Mouse (Mus musculus) heart, postnatal 0 days (tissue): ENCODE measurements around the gene Mtmr14. TPM values are rescaled to one million over a fixed set of nuclear protein-coding genes. Genes with fewer than 3 reads are reported as not detected.

Experiments used
- ATAC-seq: fragments of 200-750 bp; cut with Nextera tagmentation; 2 replicates; pipeline ENCODE4 v1.8.0; 2017; ENCODE audit warnings: low read depth, moderate number of reproducible peaks, moderate library complexity; ENCODE audit not compliant: insufficient read depth
- DNase-seq: peaks from one replicate; pipeline ENCODE4 v3.0.0-alpha.2; 2016; ENCODE audit warnings: low spot score
- H3K27ac ChIP-seq: fragments of 300-500 bp; sonication (generic); 2 replicates; pipeline ENCODE4 v1.5.1; 2014; ENCODE audit warnings: low read depth, mild to moderate bottlenecking
- H3K27me3 ChIP-seq: fragments of 300-500 bp; sonication (generic); 2 replicates; pipeline ENCODE4 v1.6.1; 2014; ENCODE audit warnings: low read length, mixed read lengths; ENCODE audit not compliant: control insufficient read depth, insufficient read depth
- H3K36me3 ChIP-seq: fragments of 300-500 bp; sonication (generic); replicated peaks from 2 replicates; pipeline ENCODE4 v1.6.1; 2014; ENCODE audit warnings: low read length, mixed read lengths; ENCODE audit not compliant: control insufficient read depth, insufficient read depth
- H3K4me1 ChIP-seq: fragments of 300-500 bp; sonication (generic); 2 replicates; pipeline ENCODE4 v1.6.1; 2014; ENCODE audit warnings: antibody characterized with exemption; ENCODE audit not compliant: control insufficient read depth, insufficient read depth
- H3K4me2 ChIP-seq: fragments of 300-500 bp; sonication (generic); 2 replicates; pipeline ENCODE4 v1.6.1; 2014; ENCODE audit warnings: low read depth, mild to moderate bottlenecking, low read length, moderate library complexity
- H3K4me3 ChIP-seq: fragments of 300-500 bp; sonication (generic); 2 replicates; pipeline ENCODE4 v1.5.1; 2014; ENCODE audit warnings: low read depth, low read length
- H3K9ac ChIP-seq: fragments of 300-500 bp; sonication (generic); replicated peaks from 2 replicates; pipeline ENCODE4 v1.6.1; 2014; ENCODE audit warnings: low read depth, low read length, mixed read lengths
- H3K9me3 ChIP-seq: fragments of 300-500 bp; sonication (generic); replicated peaks from 2 replicates; pipeline ENCODE4 v1.6.1; 2016; ENCODE audit warnings: low read length; ENCODE audit not compliant: control insufficient read depth
- CTCF ChIP-seq: IDR thresholded peaks from 2 replicates; pipeline ENCODE4 v1.5.1; 2016; ENCODE audit warnings: antibody characterized with exemption, control low read depth, low read depth
- EP300 ChIP-seq: IDR thresholded peaks from 2 replicates; pipeline ENCODE4 v1.6.1; 2016; ENCODE audit warnings: antibody characterized with exemption, low read depth
- WGBS: fragments of 180-500 bp; shearing (Covaris S2); extraction: QIAGEN DNeasy Blood & Tissue Kit; methylation state at CpG from one replicate; pipeline ENCODE4 v1.1.7; 2014; 5-methylcytosine and 5-hydroxymethylcytosine counted together
- polyA plus RNA-seq: library from polyadenylated mRNA; unstranded; fragments of >200 nt; fragmentation: Nextera tagmentation; extraction: Ambion mirVana; gene quantifications from 2 replicates; pipeline ENCODE4 v1.2.1, GENCODE M21; 2015
- total RNA-seq: library from RNA; depleted of rRNA; stranded (reverse); fragments of >200 nt; gene quantifications from 2 replicates; pipeline ENCODE4 v1.2.3, GENCODE M21; 2014; ENCODE audit warnings: low replicate concordance

Mtmr14 gene
- total and polyA plus RNA-seq, 2 experiments from 2014 or later, result 14.3 to 26.9 TPM

- DNase-seq (no peak), ATAC-seq (no peak)
- Histone ChIP-seq H3K4me2 (no peak overlapping the region), H3K4me1 (no peaks in the 10 kb centered on the region), H3K36me3 (peaks cover 76% of the 10 kb centered on the region), H3K27me3 (no peaks in the 10 kb centered on the region), H3K9me3 (no peaks in the 10 kb centered on the region), H3K27ac (no peak overlapping the region), H3K4me3 (no peak overlapping the region), H3K9ac (no peak overlapping the region)
- 89% methylated on average over 8 of the region's 8 CpGs for WGBS
- no peak for TF ChIP-seq CTCF
- no peak for TF ChIP-seq EP300
Observed at GRCm38 (mm10) chr6:113264429-113264828, 26.8 kb downstream of the Mtmr14 start.

DNA sequence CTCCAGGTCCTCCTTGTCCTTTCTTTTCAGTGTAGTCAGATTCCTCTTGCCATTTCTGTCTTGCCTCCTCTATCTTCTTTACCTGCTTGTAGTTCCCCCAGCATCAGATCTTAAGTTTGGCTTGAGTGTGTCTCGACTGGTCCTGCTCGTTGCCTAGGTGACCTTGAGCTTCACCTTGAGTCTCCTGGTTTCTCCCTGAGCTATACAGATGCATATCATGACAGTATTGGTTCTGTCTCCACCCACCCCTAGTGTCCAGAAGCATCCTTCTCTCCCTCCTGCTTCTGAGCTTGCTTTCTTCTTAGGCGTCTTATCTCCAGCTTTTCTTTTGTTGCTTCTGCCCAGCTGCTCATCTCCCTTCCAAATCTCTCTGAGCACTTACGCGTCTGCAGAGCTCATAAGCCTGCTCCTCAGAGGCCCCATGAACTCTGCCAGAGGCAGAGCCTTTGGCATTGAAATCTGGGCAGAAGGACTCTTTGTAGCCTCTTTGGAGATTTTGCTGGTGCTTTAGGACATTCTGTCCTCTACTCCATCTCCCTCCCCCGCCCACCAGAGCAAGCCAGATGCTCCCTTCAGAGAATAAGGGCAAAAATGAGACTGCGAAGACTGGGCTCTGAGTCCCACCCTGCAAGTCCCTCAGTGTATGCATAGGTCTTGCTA, 29.5 kb downstream of the Mtmr14 start:
- DNase-seq (no peak), ATAC-seq (no peak)
- WGBS, result 69% methylated on average over 7 of the region's 7 CpGs

GRCm38 (mm10) chr6:113267988-113268387, 30.3 kb downstream of the Mtmr14 start:
- no peak for DNase-seq
- no peak for ATAC-seq
- Histone ChIP-seq H3K4me2 (no peak overlapping the region), H3K27ac (no peak overlapping the region), H3K9me3 (no peaks in the 10 kb centered on the region), H3K27me3 (no peaks in the 10 kb centered on the region), H3K4me1 (no peaks in the 10 kb centered on the region), H3K36me3 (peaks cover 85% of the 10 kb centered on the region), H3K4me3 (no peak overlapping the region), H3K9ac (no peak overlapping the region)
- TF ChIP-seq CTCF (no peak), EP300 (no peak)
- 50% methylated on average over 1 of the region's 1 CpGs for WGBS

More for the DNA sequence above, 29.5 kb downstream of the Mtmr14 start:
- no peak overlapping the region for H3K9ac ChIP-seq
- H3K36me3 ChIP-seq, result peaks cover 85% of the 10 kb centered on the region
- H3K4me3 ChIP-seq, result no peak overlapping the region
- H3K9me3 ChIP-seq, result no peaks in the 10 kb centered on the region
- H3K27ac ChIP-seq, result no peak overlapping the region
- no peaks in the 10 kb centered on the region for H3K4me1 ChIP-seq
- no peaks in the 10 kb centered on the region for H3K27me3 ChIP-seq
- H3K4me2 ChIP-seq, result no peak overlapping the region
- TF ChIP-seq CTCF (no peak), EP300 (no peak)

DNA sequence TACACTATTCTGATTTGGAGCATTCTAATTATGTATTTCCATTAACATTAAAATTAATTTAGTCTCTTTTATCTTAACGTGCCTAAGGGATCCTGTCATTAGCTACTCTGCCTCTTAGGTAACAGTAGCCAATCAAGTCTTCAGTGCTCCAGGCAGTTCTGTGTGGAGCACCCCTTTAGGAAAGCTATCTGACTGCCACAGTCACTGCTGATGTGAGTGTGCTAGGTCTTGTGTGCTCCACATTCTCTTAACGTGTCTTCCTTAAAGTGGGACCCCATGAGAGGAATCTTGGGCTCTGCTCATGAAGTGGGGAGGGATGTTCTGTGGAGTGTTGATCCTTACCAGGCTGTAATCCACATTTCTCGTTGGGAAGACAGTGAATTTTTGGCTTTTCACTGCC, 34.7 kb downstream of the Mtmr14 start:
- TF ChIP-seq EP300 (no peak), CTCF (no peak)
- DNase-seq (no peak), ATAC-seq (no peak)
- no peaks in the 10 kb centered on the region for H3K4me1 ChIP-seq
- H3K4me3 ChIP-seq, result no peak overlapping the region
- H3K36me3 ChIP-seq, result peaks cover 80% of the 10 kb centered on the region
- H3K9ac ChIP-seq, result no peak overlapping the region
- no peak overlapping the region for H3K27ac ChIP-seq
- WGBS, result 81% methylated on average over 3 of the region's 3 CpGs
- no peaks in the 10 kb centered on the region for H3K27me3 ChIP-seq
- no peak overlapping the region for H3K4me2 ChIP-seq
- H3K9me3 ChIP-seq, result no peaks in the 10 kb centered on the region

DNA sequence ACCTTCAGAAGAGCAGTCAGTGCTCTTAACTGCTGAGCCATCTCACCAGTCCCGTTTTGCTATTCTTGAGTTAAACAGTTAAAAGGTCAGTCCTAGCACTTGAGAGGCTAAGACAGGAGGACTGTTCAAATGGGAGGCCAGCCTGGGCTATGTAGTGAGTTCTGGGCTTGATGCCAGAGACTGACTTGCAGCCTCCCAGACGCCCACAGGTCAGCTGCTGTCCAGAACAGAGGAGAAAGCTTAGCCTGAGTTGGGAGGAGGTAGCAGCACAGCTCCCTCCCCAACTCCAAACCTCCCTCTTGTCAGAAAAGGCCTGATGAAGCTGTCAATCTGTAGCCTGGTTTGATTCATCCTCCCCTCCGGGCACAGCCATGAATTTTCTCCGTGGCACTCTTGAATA, 39.2 kb downstream of the Mtmr14 start:
- no peak for ATAC-seq
- Histone ChIP-seq H3K27me3 (peaks cover 2% of the 10 kb centered on the region), H3K4me2 (no peak overlapping the region), H3K36me3 (peaks cover 37% of the 10 kb centered on the region), H3K27ac (no peak overlapping the region), H3K9ac (no peak overlapping the region), H3K4me1 (no peaks in the 10 kb centered on the region), H3K4me3 (no peak overlapping the region), H3K9me3 (no peaks in the 10 kb centered on the region)
- TF ChIP-seq CTCF, result no peak
- no peak for TF ChIP-seq EP300
- DNase-seq, result no peak
- 53% methylated on average over 4 of the region's 4 CpGs for WGBS

GRCm38 (mm10) chr6:113281676-113282075, 44.0 kb downstream of the Mtmr14 start:
- H3K27ac ChIP-seq, result no peak overlapping the region
- H3K4me2 ChIP-seq, result no peak overlapping the region
- TF ChIP-seq CTCF (no peak), EP300 (no peak)
- no peak for DNase-seq
- no peak overlapping the region for H3K9ac ChIP-seq
- no peaks in the 10 kb centered on the region for H3K4me1 ChIP-seq
- H3K36me3 ChIP-seq, result no peaks in the 10 kb centered on the region; the same call in 1 of the 2 replicates
- peaks cover 36% of the 10 kb centered on the region for H3K27me3 ChIP-seq
- no peak overlapping the region for H3K4me3 ChIP-seq
- 54% methylated on average over 6 of the region's 6 CpGs for WGBS
- no peaks in the 10 kb centered on the region for H3K9me3 ChIP-seq
- no peak for ATAC-seq
